Mouse (Mus musculus) hindbrain, embryonic 11.5 days (tissue): ENCODE results near the gene Dtymk. TPM values are rescaled to one million over a fixed set of nuclear protein-coding genes. Genes with fewer than 3 reads are reported as not detected.
"Not testable (repeated sequence)": the region's sequence is repeated elsewhere in the genome, so short reads cannot be mapped to it uniquely, and the experiment has no call there.

ENCODE experiments used
- ATAC-seq: fragments of 200-750 bp; cut with Nextera tagmentation; 2 replicates; pipeline ENCODE4 v1.8.0; 2017; ENCODE audit warnings: mild to moderate bottlenecking, moderate TSS enrichment, moderate library complexity; ENCODE audit not compliant: low FRiP score
- DNase-seq: peaks from one replicate; pipeline ENCODE4 v3.0.0-alpha.2; 2015; ENCODE audit warnings: low spot score
- H3K27ac ChIP-seq: fragments of 300-500 bp; sonication (generic); 2 replicates; pipeline ENCODE4 v1.5.1; 2014; ENCODE audit warnings: mild to moderate bottlenecking, low read depth, low read length
- H3K27me3 ChIP-seq: fragments of 300-500 bp; sonication (generic); 2 replicates; pipeline ENCODE4 v1.6.1; 2014; ENCODE audit warnings: mild to moderate bottlenecking, low read length, moderate library complexity, mixed read lengths; ENCODE audit not compliant: control insufficient read depth, insufficient read depth
- H3K36me3 ChIP-seq: fragments of 300-500 bp; sonication (generic); 2 replicates; pipeline ENCODE4 v1.6.1; 2014; ENCODE audit warnings: mild to moderate bottlenecking, low read length, moderate library complexity, mixed read lengths; ENCODE audit not compliant: control insufficient read depth, insufficient read depth
- H3K4me1 ChIP-seq: fragments of 300-500 bp; sonication (generic); replicated peaks from 2 replicates; pipeline ENCODE4 v1.6.1; 2014; ENCODE audit warnings: low read length, mixed read lengths; ENCODE audit not compliant: control insufficient read depth, insufficient read depth
- H3K4me2 ChIP-seq: fragments of 300-500 bp; sonication (generic); replicated peaks from 2 replicates; pipeline ENCODE4 v1.6.1; 2014; ENCODE audit warnings: mild to moderate bottlenecking, low read depth, low read length
- H3K4me3 ChIP-seq: fragments of 300-500 bp; sonication (generic); 2 replicates; pipeline ENCODE4 v1.5.1; 2014; ENCODE audit warnings: low read depth, low read length
- H3K9ac ChIP-seq: fragments of 300-500 bp; sonication (generic); 2 replicates; pipeline ENCODE4 v1.6.1; 2014; ENCODE audit warnings: low read depth, low read length
- H3K9me3 ChIP-seq: fragments of 300-500 bp; sonication (generic); 2 replicates; pipeline ENCODE4 v1.6.1; 2016; ENCODE audit warnings: low read length; ENCODE audit not compliant: control insufficient read depth
- WGBS: fragments of 180-500 bp; shearing (Covaris S2); extraction: QIAGEN DNeasy Blood & Tissue Kit; methylation state at CpG from one replicate; pipeline ENCODE4 v1.1.7; 2014; 5-methylcytosine and 5-hydroxymethylcytosine counted together
- polyA plus RNA-seq: library from polyadenylated mRNA; unstranded; fragments of >200 nt; fragmentation: Nextera tagmentation; extraction: Ambion mirVana; gene quantifications from 2 replicates; pipeline ENCODE4 v1.2.1, GENCODE M21; 2014

Gene Dtymk
- polyA plus RNA-seq, 1 experiment from 2014 or later, result 221 TPM

GRCm38 (mm10) chr1:93795886-93796285 is 5.8 kb downstream of the Dtymk start:
- ATAC-seq, result no peak
- H3K27me3 ChIP-seq, result no peaks in the 10 kb centered on the region
- DNase-seq, result no peak
- no peak overlapping the region for H3K4me3 ChIP-seq
- 92% methylated on average over 8 of the region's 8 CpGs for WGBS
- no peak overlapping the region for H3K4me2 ChIP-seq
- no peaks in the 10 kb centered on the region; the same call in 1 of the 2 replicates for H3K4me1 ChIP-seq
- no peak overlapping the region for H3K27ac ChIP-seq
- H3K9ac ChIP-seq, result no peak overlapping the region
- H3K9me3 ChIP-seq, result no peaks in the 10 kb centered on the region
- peaks cover 30% of the 10 kb centered on the region for H3K36me3 ChIP-seq

- no peak for DNase-seq
- H3K9ac ChIP-seq, result no peak overlapping the region
- no peak overlapping the region for H3K27ac ChIP-seq
- no peaks in the 10 kb centered on the region for H3K27me3 ChIP-seq
- ATAC-seq, result no peak
- no peak overlapping the region for H3K4me3 ChIP-seq
- H3K9me3 ChIP-seq, result no peaks in the 10 kb centered on the region
- H3K4me2 ChIP-seq, result no peak overlapping the region
- H3K36me3 ChIP-seq, result peaks cover 33% of the 10 kb centered on the region
- H3K4me1 ChIP-seq, result no peaks in the 10 kb centered on the region
- 96% methylated on average over 8 of the region's 8 CpGs for WGBS
Observed at GRCm38 (mm10) chr1:93794526-93794925, 7.2 kb downstream of the Dtymk start.

- H3K9ac ChIP-seq, result no peak overlapping the region
- H3K4me1 ChIP-seq, result no peaks in the 10 kb centered on the region
- H3K4me2 ChIP-seq, result no peak overlapping the region
- H3K36me3 ChIP-seq, result peaks cover 24% of the 10 kb centered on the region
- no peak overlapping the region for H3K4me3 ChIP-seq
- H3K27ac ChIP-seq, result no peak overlapping the region
- H3K27me3 ChIP-seq, result no peaks in the 10 kb centered on the region
- DNase-seq, result no peak
- no peaks in the 10 kb centered on the region for H3K9me3 ChIP-seq
- ATAC-seq, result no peak
- 90% methylated on average over 2 of the region's 2 CpGs for WGBS
Observed at GRCm38 (mm10) chr1:93786912-93787311, 14.8 kb downstream of the Dtymk start.

GRCm38 (mm10) chr1:93776686-93777085 is 25.0 kb downstream of the Dtymk start:
- H3K4me1 ChIP-seq, result no peaks in the 10 kb centered on the region
- peaks cover 31% of the 10 kb centered on the region for H3K36me3 ChIP-seq
- WGBS, result 91% methylated on average over 5 of the region's 5 CpGs
- H3K4me3 ChIP-seq, result no peak overlapping the region
- H3K27ac ChIP-seq, result no peak overlapping the region
- no peaks in the 10 kb centered on the region for H3K9me3 ChIP-seq
- H3K9ac ChIP-seq, result no peak overlapping the region
- no peaks in the 10 kb centered on the region for H3K27me3 ChIP-seq
- no peak overlapping the region for H3K4me2 ChIP-seq
- ATAC-seq (no peak), DNase-seq (no peak)

GRCm38 (mm10) chr1:93769901-93770300 is 31.8 kb downstream of the Dtymk start:
- DNase-seq (no peak), ATAC-seq (no peak)
- Histone ChIP-seq H3K4me2 (no peak overlapping the region), H3K4me3 (no peak overlapping the region), H3K9ac (no peak overlapping the region), H3K9me3 (no peaks in the 10 kb centered on the region), H3K27me3 (no peaks in the 10 kb centered on the region), H3K27ac (no peak overlapping the region), H3K4me1 (no peaks in the 10 kb centered on the region), H3K36me3 (0 out of 2 replicates have a peak, but pooled peaks cover 8% of the 10 kb centered on the region)
- 98% methylated on average over 3 of the region's 3 CpGs for WGBS

- no peak for DNase-seq
- Histone ChIP-seq H3K4me3 (no peak overlapping the region), H3K4me1 (no peaks in the 10 kb centered on the region), H3K9me3 (no peaks in the 10 kb centered on the region), H3K27me3 (no peaks in the 10 kb centered on the region), H3K27ac (no peak overlapping the region), H3K36me3 (no peaks in the 10 kb centered on the region), H3K9ac (no peak overlapping the region), H3K4me2 (no peak overlapping the region)
- 92% methylated on average over 6 of the region's 6 CpGs for WGBS
- no peak for ATAC-seq
Observed at GRCm38 (mm10) chr1:93767600-93767999, 34.1 kb downstream of the Dtymk start.

- Histone ChIP-seq H3K4me2 (no peak overlapping the region), H3K9ac (no peak overlapping the region), H3K27ac (no peak overlapping the region), H3K36me3 (no peaks in the 10 kb centered on the region), H3K9me3 (no peaks in the 10 kb centered on the region), H3K27me3 (no peaks in the 10 kb centered on the region), H3K4me3 (no peak overlapping the region), H3K4me1 (no peaks in the 10 kb centered on the region)
- DNase-seq (no peak), ATAC-seq (no peak)
- 92% methylated on average over 9 of the region's 9 CpGs for WGBS
Observed at GRCm38 (mm10) chr1:93764871-93765591, 36.7 kb downstream of the Dtymk start.

GRCm38 (mm10) chr1:93763531-93763930 is 38.2 kb downstream of the Dtymk start:
- H3K4me2 ChIP-seq, H3K4me3 ChIP-seq, H3K36me3 ChIP-seq, H3K9me3 ChIP-seq, DNase-seq, H3K4me1 ChIP-seq, H3K9ac ChIP-seq, ATAC-seq, H3K27me3 ChIP-seq, H3K27ac ChIP-seq: not testable (repeated sequence)
- WGBS, result 99% methylated on average over 3 of the region's 3 CpGs

- 93% methylated on average over 1 of the region's 1 CpGs for WGBS
- no peak for ATAC-seq
- Histone ChIP-seq H3K9ac (no peak overlapping the region), H3K36me3 (no peaks in the 10 kb centered on the region), H3K4me3 (no peak overlapping the region), H3K9me3 (no peaks in the 10 kb centered on the region), H3K4me2 (no peak overlapping the region), H3K27me3 (no peaks in the 10 kb centered on the region), H3K4me1 (no peaks in the 10 kb centered on the region; the same call in 1 of the 2 replicates), H3K27ac (no peak overlapping the region)
- DNase-seq, result no peak
Observed at GRCm38 (mm10) chr1:93760076-93760475, 41.7 kb downstream of the Dtymk start.
